Mouse (Mus musculus) cerebellum, adult 9-10 months (tissue): ENCODE measurements at regions not wholly inside any gene's neighbourhood (a gene's known extent, or its start where the extent isn't known, plus 50 kb on each side); places are given as distances from the start of the nearest gene placed in this dataset.

Experiments
- DNase-seq: peaks from one replicate; pipeline ENCODE4 v3.0.0; 2022

- DNase-seq: no peak
Observed at GRCm38 (mm10) chr14:58168920-58169319, 98.6 kb downstream of the Fgf9 start.
